Mouse (Mus musculus) erythroblast, embryonic 14.5 days (primary cell): ENCODE results near the gene Mbnl2. TPM values are rescaled to one million over a fixed set of nuclear protein-coding genes. Genes with fewer than 3 reads are reported as not detected.

Source experiments
- H3K27me3 ChIP-seq: 2 replicates; pipeline ENCODE4 v1.6.1; 2012; ENCODE audit warnings: inconsistent platforms; ENCODE audit not compliant: control insufficient read depth
- H3K36me3 ChIP-seq: 2 replicates; pipeline ENCODE4 v1.6.1; 2012; ENCODE audit warnings: mild to moderate bottlenecking, inconsistent platforms; ENCODE audit not compliant: control insufficient read depth
- H3K4me1 ChIP-seq: 2 replicates; pipeline ENCODE4 v1.6.1; 2012; ENCODE audit warnings: inconsistent platforms; ENCODE audit not compliant: control insufficient read depth
- H3K4me3 ChIP-seq: replicated peaks from 2 replicates; pipeline ENCODE3; 2012; ENCODE audit warnings: moderate library complexity, mild to moderate bottlenecking, inconsistent platforms
- H3K9me3 ChIP-seq: 2 replicates; pipeline ENCODE4 v1.6.1; 2012; ENCODE audit warnings: low read length, inconsistent platforms, mixed read lengths; ENCODE audit not compliant: control insufficient read depth
- GATA1 ChIP-seq: IDR thresholded peaks from 2 replicates; pipeline ENCODE4 v1.6.1; 2012; ENCODE audit warnings: low read length, inconsistent platforms, mixed read lengths
- TAL1 ChIP-seq: IDR thresholded peaks from 3 replicates; pipeline ENCODE4 v1.6.1; 2012; ENCODE audit warnings: low read length, inconsistent platforms, mixed read lengths
- polyA plus RNA-seq: library from polyadenylated mRNA; stranded (reverse); fragments of >175 nt; gene quantifications from 2 replicates; pipeline ENCODE4 v1.2.3, GENCODE M21; 2012

Mbnl2 gene
- polyA plus RNA-seq, 1 experiment, result 0.18 TPM

GRCm38 (mm10) chr14:120270633-120271032, 4.8 kb upstream of the Mbnl2 start:
- TF ChIP-seq TAL1 (no peak), GATA1 (no peak)
- Histone ChIP-seq H3K9me3 (no peaks in the 10 kb centered on the region), H3K4me1 (peaks cover 7% of the 10 kb centered on the region), H3K27me3 (no peaks in the 10 kb centered on the region), H3K4me3 (no peak overlapping the region), H3K36me3 (no peaks in the 10 kb centered on the region)

GRCm38 (mm10) chr14:120271096-120271495, 4.4 kb upstream of the Mbnl2 start:
- Histone ChIP-seq H3K4me3 (no peak overlapping the region), H3K36me3 (no peaks in the 10 kb centered on the region), H3K27me3 (no peaks in the 10 kb centered on the region), H3K4me1 (peaks cover 7% of the 10 kb centered on the region), H3K9me3 (no peaks in the 10 kb centered on the region)
- no peak for TF ChIP-seq TAL1
- no peak for TF ChIP-seq GATA1

GRCm38 (mm10) chr14:120273766-120274165, 1.7 kb upstream of the Mbnl2 start:
- Histone ChIP-seq H3K4me1 (peaks cover 33% of the 10 kb centered on the region), H3K4me3 (no peak overlapping the region), H3K36me3 (no peaks in the 10 kb centered on the region), H3K9me3 (no peaks in the 10 kb centered on the region), H3K27me3 (no peaks in the 10 kb centered on the region)
- TF ChIP-seq TAL1, result no peak
- TF ChIP-seq GATA1, result no peak

GRCm38 (mm10) chr14:120274746-120275145, 723 bp upstream of the Mbnl2 start:
- H3K4me3 ChIP-seq, result peak overlapping the region; percentile 76
- TF ChIP-seq TAL1 (no peak), GATA1 (no peak)

GRCm38 (mm10) chr14:120276343-120277080, 1.0 kb downstream of the Mbnl2 start:
- no peaks in the 10 kb centered on the region for H3K27me3 ChIP-seq
- H3K36me3 ChIP-seq, result no peaks in the 10 kb centered on the region
- TF ChIP-seq TAL1 (no peak), GATA1 (no peak)
- H3K9me3 ChIP-seq, result no peaks in the 10 kb centered on the region
- H3K4me3 ChIP-seq, result peak overlapping the region; percentile 76
- H3K4me1 ChIP-seq, result peaks cover 41% of the 10 kb centered on the region

More at GRCm38 (mm10) chr14:120274746-120275145, 723 bp upstream of the Mbnl2 start:
- Histone ChIP-seq H3K9me3 (no peaks in the 10 kb centered on the region), H3K27me3 (no peaks in the 10 kb centered on the region), H3K36me3 (no peaks in the 10 kb centered on the region), H3K4me1 (peaks cover 41% of the 10 kb centered on the region)

GRCm38 (mm10) chr14:120277081-120277656, 1.7 kb downstream of the Mbnl2 start:
- Histone ChIP-seq H3K27me3 (no peaks in the 10 kb centered on the region), H3K4me1 (peaks cover 41% of the 10 kb centered on the region), H3K9me3 (no peaks in the 10 kb centered on the region), H3K36me3 (no peaks in the 10 kb centered on the region), H3K4me3 (peak overlapping the region; percentile 76)
- TF ChIP-seq TAL1 (no peak), GATA1 (no peak)

GRCm38 (mm10) chr14:120278290-120279244, 3.1 kb downstream of the Mbnl2 start:
- Histone ChIP-seq H3K36me3 (no peaks in the 10 kb centered on the region), H3K27me3 (no peaks in the 10 kb centered on the region), H3K9me3 (no peaks in the 10 kb centered on the region), H3K4me3 (peak overlapping the region; percentile 76), H3K4me1 (peaks cover 41% of the 10 kb centered on the region)
- TF ChIP-seq GATA1 (no peak), TAL1 (no peak)

- no peaks in the 10 kb centered on the region for H3K36me3 ChIP-seq
- no peaks in the 10 kb centered on the region for H3K27me3 ChIP-seq
- no peak overlapping the region for H3K4me3 ChIP-seq
- TF ChIP-seq TAL1 (no peak), GATA1 (no peak)
- H3K4me1 ChIP-seq, result peaks cover 36% of the 10 kb centered on the region
- H3K9me3 ChIP-seq, result no peaks in the 10 kb centered on the region
Measured at GRCm38 (mm10) chr14:120280136-120280535, 4.7 kb downstream of the Mbnl2 start.

- no peak for TF ChIP-seq TAL1
- TF ChIP-seq GATA1, result no peak
- Histone ChIP-seq H3K36me3 (no peaks in the 10 kb centered on the region; the same call in 1 of the 2 replicates), H3K4me1 (peaks cover 13% of the 10 kb centered on the region)
Measured at GRCm38 (mm10) chr14:120283787-120284186, 8.3 kb downstream of the Mbnl2 start.

More at GRCm38 (mm10) chr14:120283787-120284186, 8.3 kb downstream of the Mbnl2 start:
- Histone ChIP-seq H3K27me3 (no peaks in the 10 kb centered on the region), H3K4me3 (no peak overlapping the region), H3K9me3 (no peaks in the 10 kb centered on the region)
